Mouse (Mus musculus) bone marrow, adult 2 months (tissue): Measurements from ENCODE around the gene Map3k14. TPM values are rescaled to one million over a fixed set of nuclear protein-coding genes. Genes with fewer than 3 reads are reported as not detected.

Experiments
- H3K27ac ChIP-seq: fragments of 200-500 bp; 2 replicates; pipeline ENCODE4 v1.5.1; 2012; ENCODE audit warnings: low read depth, mild to moderate bottlenecking, control low read depth, inconsistent platforms, low read length; ENCODE audit not compliant: control insufficient read depth, poor library complexity, insufficient read depth
- H3K4me1 ChIP-seq: fragments of 200-500 bp; 2 replicates; pipeline ENCODE4 v1.6.1; 2011; ENCODE audit warnings: low read length; ENCODE audit not compliant: control insufficient read depth, insufficient read depth
- H3K4me3 ChIP-seq: fragments of 200-500 bp; replicated peaks from 2 replicates; pipeline ENCODE3; 2011; ENCODE audit warnings: mild to moderate bottlenecking, low read depth, low read length, control low read depth; ENCODE audit not compliant: control insufficient read depth
- CTCF ChIP-seq: fragments of 200-500 bp; IDR thresholded peaks from 2 replicates; pipeline ENCODE4 v1.5.1; 2011; ENCODE audit warnings: low read length, control low read depth; ENCODE audit not compliant: control insufficient read depth, insufficient read depth
- POLR2A ChIP-seq: fragments of 200-500 bp; IDR thresholded peaks from 2 replicates; pipeline ENCODE4 v1.6.1; 2011; ENCODE audit warnings: low read depth, mild to moderate bottlenecking, control low read depth, low read length, borderline replicate concordance; ENCODE audit not compliant: control insufficient read depth
- WGBS: fragments of 180-500 bp; shearing (Covaris S2); methylation state at CpG from one replicate; pipeline ENCODE4 v1.1.7; 2018; 5-methylcytosine and 5-hydroxymethylcytosine counted together
- polyA plus RNA-seq: library from polyadenylated mRNA; stranded (reverse); fragments of >200 nt; gene quantifications from 2 replicates; pipeline ENCODE4 v1.2.4, GENCODE M21; 2011; ENCODE audit warnings: low replicate concordance; ENCODE audit not compliant: missing spikeins, insufficient read depth, insufficient read length

Map3k14 gene
- polyA plus RNA-seq, 1 experiment: 12.1 TPM

GRCm38 (mm10) chr11:103192956-103193824 is 74.1 kb downstream of the Map3k14 start:
- Histone ChIP-seq H3K4me3 (no peak overlapping the region), H3K27ac (no peak overlapping the region), H3K4me1 (no peaks in the 10 kb centered on the region)
- TF ChIP-seq CTCF: no peak
- TF ChIP-seq POLR2A: no peak
- 89% methylated on average over 44 of the region's 44 CpGs for WGBS

GRCm38 (mm10) chr11:103192230-103192955 is 74.9 kb downstream of the Map3k14 start:
- H3K27ac ChIP-seq: no peak overlapping the region
- H3K4me1 ChIP-seq: no peaks in the 10 kb centered on the region
- TF ChIP-seq POLR2A: no peak
- TF ChIP-seq CTCF: no peak
- WGBS: 86% methylated on average over 28 of the region's 28 CpGs
- H3K4me3 ChIP-seq: no peak overlapping the region

- 60% methylated on average over 2 of the region's 2 CpGs for WGBS
- H3K4me1 ChIP-seq: peaks cover 1% of the 10 kb centered on the region; the same call in 1 of the 2 replicates
- TF ChIP-seq POLR2A (no peak), CTCF (peak; percentile 54)
- H3K27ac ChIP-seq: no peak overlapping the region
- H3K4me3 ChIP-seq: no peak overlapping the region
Measured at GRCm38 (mm10) chr11:103184891-103185290, 82.4 kb downstream of the Map3k14 start.

GRCm38 (mm10) chr11:103181911-103182310 is 85.4 kb downstream of the Map3k14 start:
- WGBS: 74% methylated on average over 3 of the region's 3 CpGs
- H3K27ac ChIP-seq: no peak overlapping the region
- TF ChIP-seq POLR2A (no peak), CTCF (no peak)
- H3K4me3 ChIP-seq: no peak overlapping the region
- H3K4me1 ChIP-seq: peaks cover 3% of the 10 kb centered on the region; the same call in 1 of the 2 replicates

- Histone ChIP-seq H3K4me3 (no peak overlapping the region), H3K4me1 (peaks cover 5% of the 10 kb centered on the region; the same call in 1 of the 2 replicates), H3K27ac (no peak overlapping the region)
- WGBS: 86% methylated on average over 9 of the region's 9 CpGs
- TF ChIP-seq CTCF: no peak
- no peak for TF ChIP-seq POLR2A
Measured at GRCm38 (mm10) chr11:103181349-103181748, 85.9 kb downstream of the Map3k14 start.

GRCm38 (mm10) chr11:103180426-103180825 is 86.8 kb downstream of the Map3k14 start:
- WGBS: 62% methylated on average over 1 of the region's 1 CpGs
- H3K27ac ChIP-seq: no peak overlapping the region
- H3K4me3 ChIP-seq: no peak overlapping the region
- H3K4me1 ChIP-seq: peaks cover 7% of the 10 kb centered on the region; the same call in 1 of the 2 replicates
- TF ChIP-seq POLR2A (no peak), CTCF (no peak)

GRCm38 (mm10) chr11:103178748-103179147 is 88.5 kb downstream of the Map3k14 start:
- Histone ChIP-seq H3K4me3 (no peak overlapping the region), H3K4me1 (peaks cover 10% of the 10 kb centered on the region), H3K27ac (peak overlapping the region; percentile 27)
- 89% methylated on average over 8 of the region's 8 CpGs for WGBS
- TF ChIP-seq CTCF: no peak
- TF ChIP-seq POLR2A: no peak
